Mouse (Mus musculus): ENCODE measurements around the gene Tcte2.

Gene Tcte2

GRCm38 (mm10) chr17:13685621-13686020 lies 76.0 kb downstream of the Tcte2 start:
- in situ Hi-C loops (cut with MboI, MseI) = loop anchor here (5.0 to 25.0 kb wide), 3 partner anchors 72 to 1702 kb away; partner anchors contain the start of genes 1600012H06Rik (in 1 of the 2), Dll1 (in 1 of the 2), Fam120b (in 1 of the 2) and Wdr27 (in 1 of the 2)

GRCm38 (mm10) chr17:13684256-13684655 lies 77.4 kb downstream of the Tcte2 start:
- in situ Hi-C loops (cut with MboI, MseI) = loop anchor here (5.0 to 25.0 kb wide), 4 partner anchors 73 to 1703 kb away; partner anchors contain the start of genes 1600012H06Rik (in 1 of the 2), Dll1 (in 1 of the 2), Fam120b (in 1 of the 2) and Wdr27 (in 1 of the 2)

- in situ Hi-C loops (cut with MboI, MseI) = loop anchor here (5.0 to 25.0 kb wide), 4 partner anchors 74 to 1704 kb away; partner anchors contain the start of genes 1600012H06Rik (in 1 of the 2), Dll1 (in 1 of the 2), Fam120b (in 1 of the 2) and Wdr27 (in 1 of the 2)
Observed at GRCm38 (mm10) chr17:13683411-13684174, 78.0 kb downstream of the Tcte2 start.

- in situ Hi-C loops (cut with MboI, MseI) = loop anchor here (5.0 to 25.0 kb wide), 4 partner anchors 74 to 1704 kb away; partner anchors contain the start of genes 1600012H06Rik (in 1 of the 2), Dll1 (in 1 of the 2), Fam120b (in 1 of the 2) and Wdr27 (in 1 of the 2)
Observed at GRCm38 (mm10) chr17:13683027-13683410, 78.6 kb downstream of the Tcte2 start.

- in situ Hi-C loops (cut with MboI, MseI) = loop anchor here (5.0 to 25.0 kb wide), 4 partner anchors 75 to 1705 kb away; partner anchors contain the start of genes 1600012H06Rik (in 1 of the 2), Dll1 (in 1 of the 2), Fam120b (in 1 of the 2) and Wdr27 (in 1 of the 2)
Observed at GRCm38 (mm10) chr17:13682378-13683026, 79.1 kb downstream of the Tcte2 start.

GRCm38 (mm10) chr17:13681686-13682085 lies 79.9 kb downstream of the Tcte2 start:
- in situ Hi-C loops (cut with MboI, MseI) = loop anchor here (5.0 to 25.0 kb wide), 4 partner anchors 76 to 1706 kb away; partner anchors contain the start of genes 1600012H06Rik (in 1 of the 2), Dll1 (in 1 of the 2), Fam120b (in 1 of the 2) and Wdr27 (in 1 of the 2)

- in situ Hi-C loops (cut with MboI, MseI) = loop anchor here (5.0 to 25.0 kb wide), 4 partner anchors 76 to 1706 kb away; partner anchors contain the start of genes 1600012H06Rik (in 1 of the 2), Dll1 (in 1 of the 2), Fam120b (in 1 of the 2) and Wdr27 (in 1 of the 2)
Observed at GRCm38 (mm10) chr17:13681126-13681525, 80.5 kb downstream of the Tcte2 start.

- in situ Hi-C loops (cut with MboI, MseI) = loop anchor here (5.0 to 25.0 kb wide), 4 partner anchors 77 to 1707 kb away; partner anchors contain the start of genes 1600012H06Rik (in 1 of the 2), Dll1 (in 1 of the 2), Fam120b (in 1 of the 2) and Wdr27 (in 1 of the 2)
Observed at GRCm38 (mm10) chr17:13680318-13680717, 81.3 kb downstream of the Tcte2 start.

- in situ Hi-C loops (cut with MboI, MseI) = loop anchor here (5.0 to 25.0 kb wide), 4 partner anchors 78 to 1708 kb away; partner anchors contain the start of genes 1600012H06Rik (in 1 of the 2), Dll1 (in 1 of the 2), Fam120b (in 1 of the 2) and Wdr27 (in 1 of the 2)
Observed at GRCm38 (mm10) chr17:13679725-13680124, 81.9 kb downstream of the Tcte2 start.

- in situ Hi-C loops (cut with MboI, MseI) = loop anchor here (25.0 kb wide), 2 partner anchors 1260 to 1710 kb away; partner anchors contain the start of genes 1600012H06Rik (in 1 of the 2), Dll1 (in 1 of the 2), Fam120b (in 1 of the 2) and Wdr27 (in 1 of the 2)
Observed at GRCm38 (mm10) chr17:13677225-13678148, 84.1 kb downstream of the Tcte2 start.

GRCm38 (mm10) chr17:13676099-13676498 lies 85.5 kb downstream of the Tcte2 start:
- in situ Hi-C loops (cut with MboI, MseI) = loop anchor here (25.0 kb wide), 2 partner anchors 1261 to 1711 kb away; partner anchors contain the start of genes 1600012H06Rik (in 1 of the 2), Dll1 (in 1 of the 2), Fam120b (in 1 of the 2) and Wdr27 (in 1 of the 2)

GRCm38 (mm10) chr17:13675630-13676029 lies 86.0 kb downstream of the Tcte2 start:
- in situ Hi-C loops (cut with MboI, MseI) = loop anchor here (25.0 kb wide), 2 partner anchors 1262 to 1712 kb away; partner anchors contain the start of genes 1600012H06Rik (in 1 of the 2), Dll1 (in 1 of the 2), Fam120b (in 1 of the 2) and Wdr27 (in 1 of the 2)

- in situ Hi-C loops (cut with MboI, MseI) = loop anchor here (25.0 kb wide), 3 partner anchors 538 to 1712 kb away; partner anchors contain the start of genes 1600012H06Rik (in 1 of the 2), Dact2 (in 1 of the 2), Dll1 (in 1 of the 2) and Fam120b (in 1 of the 2)
Observed at GRCm38 (mm10) chr17:13674695-13675306, 86.8 kb downstream of the Tcte2 start.

- in situ Hi-C loops (cut with MboI, MseI) = loop anchor here in 1 of 2 experiments (25.0 kb wide), 1 partner anchor 541 kb away; the partner anchor contains the start of gene Dact2
Observed at GRCm38 (mm10) chr17:13671732-13672131, 89.9 kb downstream of the Tcte2 start.

- in situ Hi-C loops (cut with MboI, MseI) = loop anchor here in 1 of 2 experiments (25.0 kb wide), 1 partner anchor 542 kb away; the partner anchor contains the start of gene Dact2
Observed at GRCm38 (mm10) chr17:13670227-13670626, 91.4 kb downstream of the Tcte2 start.

- in situ Hi-C loops (cut with MboI, MseI) = loop anchor here in 1 of 2 experiments (25.0 kb wide), 1 partner anchor 543 kb away; the partner anchor contains the start of gene Dact2
Observed at GRCm38 (mm10) chr17:13669206-13669605, 92.4 kb downstream of the Tcte2 start.

GRCm38 (mm10) chr17:13668052-13669015 lies 93.3 kb downstream of the Tcte2 start:
- in situ Hi-C loops (cut with MboI, MseI) = loop anchor here in 1 of 2 experiments (25.0 kb wide), 1 partner anchor 544 kb away; the partner anchor contains the start of gene Dact2
